In genomic region chr10:71237516-71238239, GRCm38 (mm10) we compare ENCODE assay signal across 8 mouse cellular contexts. TPM values are rescaled to one million over a fixed set of nuclear protein-coding genes. Genes with fewer than 3 reads are reported as not detected.
DNase-seq lines count a peak whose midpoint lies in the region; ATAC-seq and TF ChIP-seq lines count a peak whose summit lies in the region.

No protein-coding gene starts in this region.

- no peaks in the 10 kb centered on the region for H3K27me3 ChIP-seq in embryonic facial prominence, embryonic 13.5 days
- no peaks in the 10 kb centered on the region for H3K27me3 ChIP-seq in limb, embryonic 14.5 days (ENCODE audit: control insufficient read depth, insufficient read depth, low read length)
- no peaks in the 10 kb centered on the region for H3K27me3 ChIP-seq in midbrain, postnatal 0 days (ENCODE audit: insufficient read depth, low read length)

- peak; percentile 96 for DNase-seq in 3134 (ENCODE audit: extremely low read depth, insufficient read length, low spot score)
- peak; percentile 98 to 99 for DNase-seq in adrenal gland, postnatal 36 days
- DNase-seq in heart, adult 8-10 months (ENCODE audit: low spot score), result peak; percentile 95
- DNase-seq in kidney, adult 9 months, result peak; percentile 96
- DNase-seq in limb, embryonic 14.5 days (ENCODE audit: low spot score), result peak; percentile 92
- peak; percentile 96 for DNase-seq in midbrain, postnatal 0 days (ENCODE audit: low spot score)
- DNase-seq in spleen, postnatal 14 days (ENCODE audit: low spot score in 2 of 2), result peak; percentile 94 to 95

- H3K4me3 ChIP-seq in embryonic facial prominence, embryonic 13.5 days, result peak overlapping the region; percentile 73
- H3K4me3 ChIP-seq in limb, embryonic 14.5 days (replicated peaks; ENCODE audit: low read length), result peak overlapping the region; percentile 88
- peak overlapping the region; percentile 90 for H3K4me3 ChIP-seq in midbrain, postnatal 0 days (ENCODE audit: low read depth, low read length)

- H3K4me1 ChIP-seq in embryonic facial prominence, embryonic 13.5 days, result peaks cover 9% of the 10 kb centered on the region
- H3K4me1 ChIP-seq in limb, embryonic 14.5 days (ENCODE audit: control insufficient read depth, insufficient read depth, low read length), result peaks cover 5% of the 10 kb centered on the region; the same call in 1 of the 2 replicates
- H3K4me1 ChIP-seq in midbrain, postnatal 0 days (ENCODE audit: insufficient read depth, low read length), result no peaks in the 10 kb centered on the region

- peak overlapping the region; percentile 39; the same call in 1 of the 2 replicates for H3K27ac ChIP-seq in embryonic facial prominence, embryonic 13.5 days
- H3K27ac ChIP-seq in limb, embryonic 14.5 days (replicated peaks; ENCODE audit: low read depth, low read length), result peak overlapping the region; percentile 63
- H3K27ac ChIP-seq in midbrain, postnatal 0 days (ENCODE audit: low read depth, low read length), result peak overlapping the region; percentile 68

- H3K36me3 ChIP-seq in embryonic facial prominence, embryonic 13.5 days, result peaks cover 31% of the 10 kb centered on the region
- H3K36me3 ChIP-seq in limb, embryonic 14.5 days (ENCODE audit: control insufficient read depth, insufficient read depth, low read length), result peaks cover 30% of the 10 kb centered on the region
- peaks cover 12% of the 10 kb centered on the region for H3K36me3 ChIP-seq in midbrain, postnatal 0 days (ENCODE audit: insufficient read depth, low read length)

- ATAC-seq in embryonic facial prominence, embryonic 13.5 days (ENCODE audit: insufficient number of reproducible peaks, insufficient read depth, low FRiP score, low TSS enrichment, low read depth), result peak; percentile 98
- ATAC-seq in limb, embryonic 14.5 days (ENCODE audit: low FRiP score, low read depth), result peak; percentile 99
- peak; percentile 99 for ATAC-seq in midbrain, postnatal 0 days (ENCODE audit: low FRiP score)

- H3K4me2 ChIP-seq in embryonic facial prominence, embryonic 13.5 days, result peak overlapping the region; percentile 80
- H3K4me2 ChIP-seq in limb, embryonic 14.5 days (replicated peaks; ENCODE audit: low read depth, low read length, severe bottlenecking), result peak overlapping the region; percentile 67
- H3K4me2 ChIP-seq in midbrain, postnatal 0 days (ENCODE audit: low read depth, low read length, poor library complexity, severe bottlenecking), result peak overlapping the region; percentile 89

- under 1% methylated on average over 68 of the region's 68 CpGs for WGBS in embryonic facial prominence, embryonic 13.5 days
- under 1% methylated on average over 66 of the region's 68 CpGs for WGBS in limb, embryonic 14.5 days
- WGBS in midbrain, postnatal 0 days, result under 1% methylated on average over 66 of the region's 68 CpGs

- peak; percentile 39; the same call in 1 of the 2 replicates for TF ChIP-seq POLR2A in limb, embryonic 14.5 days (IDR thresholded peaks at IDR 0.05; ENCODE audit: borderline replicate concordance, extremely low read depth, insufficient read depth, insufficient read length)

- peak overlapping the region; percentile 87 for H3K9ac ChIP-seq in embryonic facial prominence, embryonic 13.5 days
- H3K9ac ChIP-seq in limb, embryonic 14.5 days (ENCODE audit: low read depth, low read length, severe bottlenecking), result peak overlapping the region; percentile 82
- peak overlapping the region; percentile 85 for H3K9ac ChIP-seq in midbrain, postnatal 0 days (replicated peaks; ENCODE audit: low read length, poor library complexity, severe bottlenecking)

- TF ChIP-seq CTCF in midbrain, postnatal 0 days (IDR thresholded peaks at IDR 0.05), result peak; percentile 57

- no peaks in the 10 kb centered on the region for H3K9me3 ChIP-seq in embryonic facial prominence, embryonic 13.5 days
- H3K9me3 ChIP-seq in limb, embryonic 14.5 days (ENCODE audit: control insufficient read depth, low read length), result no peaks in the 10 kb centered on the region
- H3K9me3 ChIP-seq in midbrain, postnatal 0 days (ENCODE audit: low read length), result no peaks in the 10 kb centered on the region

RNA-seq across cellular contexts. Expression of gene Tfam, which starts 0.4 kb away (rescaled TPM):
- 10 to 100 TPM; 53.0 to 58.1 TPM for total RNA-seq in adrenal gland, postnatal 36 days (2021)
- polyA plus RNA-seq in embryonic facial prominence, embryonic 13.5 days (2015; fragmentation: Nextera tagmentation; extraction: Ambion mirVana), result 75.4 and 80.5 TPM in 2 replicates
- 10 to 100 TPM; 48.6 to 80.2 (median 59.5) TPM for total RNA-seq in heart, adult 8-10 months (2022)
- 17.5 and 28.4 TPM in 2 replicates for polyA plus RNA-seq in limb, embryonic 14.5 days (2012; rRNA removed)
- 58.7 and 59.4 TPM in 2 replicates for polyA plus RNA-seq in limb, embryonic 14.5 days (2014; fragmentation: Nextera tagmentation; extraction: Ambion mirVana)
- 14.1 and 16.7 TPM in 2 replicates for total RNA-seq in midbrain, postnatal 0 days (2014; rRNA removed)
- 37.9 and 43.5 TPM in 2 replicates for polyA plus RNA-seq in midbrain, postnatal 0 days (2015; fragmentation: Nextera tagmentation; extraction: Ambion mirVana)

RNA-seq across cellular contexts. Expression of gene Ube2d1, which starts 47.4 kb away (rescaled TPM):
- total RNA-seq in adrenal gland, postnatal 36 days (2021), result 10 to 100 TPM; 15.6 to 22.3 TPM
- polyA plus RNA-seq in embryonic facial prominence, embryonic 13.5 days (2015; fragmentation: Nextera tagmentation; extraction: Ambion mirVana), result 73.6 and 80.4 TPM in 2 replicates
- 10 to 100 TPM; 44.7 to 54.1 (median 47.0) TPM for total RNA-seq in heart, adult 8-10 months (2022)
- 89.5 and 103 TPM in 2 replicates for polyA plus RNA-seq in limb, embryonic 14.5 days (2012; rRNA removed)
- 76.3 and 82.0 TPM in 2 replicates for polyA plus RNA-seq in limb, embryonic 14.5 days (2014; fragmentation: Nextera tagmentation; extraction: Ambion mirVana)
- total RNA-seq in midbrain, postnatal 0 days (2014; rRNA removed), result 91.4 and 100 TPM in 2 replicates
- 175 and 179 TPM in 2 replicates for polyA plus RNA-seq in midbrain, postnatal 0 days (2015; fragmentation: Nextera tagmentation; extraction: Ambion mirVana)

Comparison
In these comparisons a context has a peak if more than half of its experiments do, and no peak if none do; other contexts are left out.
1. Peak in every context shown above with its lines: DNase-seq, ATAC-seq, H3K4me3 ChIP-seq and H3K27ac ChIP-seq.